Mouse (Mus musculus) lung, embryonic 14.5 days (tissue): ENCODE measurements around the gene Mlst8. TPM values are rescaled to one million over a fixed set of nuclear protein-coding genes. Genes with fewer than 3 reads are reported as not detected.

Source experiments
- ATAC-seq: fragments of 200-750 bp; cut with Nextera tagmentation; 2 replicates; pipeline ENCODE4 v1.8.0; 2017; ENCODE audit warnings: mild to moderate bottlenecking, moderate TSS enrichment, moderate library complexity; ENCODE audit not compliant: insufficient read depth
- DNase-seq: peaks from one replicate; pipeline ENCODE4 v3.0.0-alpha.2; 2015
- H3K27ac ChIP-seq: fragments of 300-500 bp; sonication (generic); 2 replicates; pipeline ENCODE4 v1.5.1; 2014; ENCODE audit warnings: low read depth, mild to moderate bottlenecking, moderate library complexity
- H3K27me3 ChIP-seq: fragments of 300-500 bp; sonication (generic); 2 replicates; pipeline ENCODE4 v1.6.1; 2014; ENCODE audit warnings: low read length, control low read depth; ENCODE audit not compliant: insufficient read depth
- H3K36me3 ChIP-seq: fragments of 300-500 bp; sonication (generic); 2 replicates; pipeline ENCODE4 v1.6.1; 2014; ENCODE audit warnings: control low read depth; ENCODE audit not compliant: insufficient read depth
- H3K4me1 ChIP-seq: fragments of 300-500 bp; sonication (generic); 2 replicates; pipeline ENCODE4 v1.6.1; 2014; ENCODE audit warnings: antibody characterized with exemption, control low read depth; ENCODE audit not compliant: insufficient read depth
- H3K4me2 ChIP-seq: fragments of 300-500 bp; sonication (generic); 2 replicates; pipeline ENCODE4 v1.6.1; 2014; ENCODE audit warnings: mild to moderate bottlenecking
- H3K4me3 ChIP-seq: fragments of 300-500 bp; sonication (generic); 2 replicates; pipeline ENCODE4 v1.5.1; 2014; ENCODE audit warnings: low read depth, low read length
- H3K9ac ChIP-seq: fragments of 300-500 bp; sonication (generic); 2 replicates; pipeline ENCODE4 v1.6.1; 2014
- H3K9me3 ChIP-seq: fragments of 300-500 bp; sonication (generic); 2 replicates; pipeline ENCODE4 v1.6.1; 2016; ENCODE audit warnings: low read depth, low read length, control low read depth
- CTCF ChIP-seq: IDR thresholded peaks from 2 replicates; pipeline ENCODE4 v1.5.1; 2016; ENCODE audit warnings: antibody characterized with exemption, low read depth
- WGBS: fragments of 180-500 bp; shearing (Covaris S2); extraction: QIAGEN DNeasy Blood & Tissue Kit; methylation state at CpG from one replicate; pipeline ENCODE4 v1.1.7; 2014; 5-methylcytosine and 5-hydroxymethylcytosine counted together
- polyA plus RNA-seq: library from polyadenylated mRNA; unstranded; fragments of >200 nt; fragmentation: Nextera tagmentation; extraction: Ambion mirVana; gene quantifications from 2 replicates; pipeline ENCODE4 v1.2.1, GENCODE M21; 2014

Gene Mlst8
- polyA plus RNA-seq, 1 experiment from 2014 or later = 30.2 TPM

- peak overlapping the region; percentile 73 for H3K4me3 ChIP-seq
- peaks cover 27% of the 10 kb centered on the region for H3K36me3 ChIP-seq
- H3K27me3 ChIP-seq = no peaks in the 10 kb centered on the region
- H3K4me1 ChIP-seq = peaks cover 3% of the 10 kb centered on the region; the same call in 1 of the 2 replicates
- ATAC-seq = no peak
- peak overlapping the region; percentile 72; the same call in 1 of the 2 replicates for H3K27ac ChIP-seq
- H3K4me2 ChIP-seq = peak overlapping the region; percentile 62
- DNase-seq = peak; percentile 31
- TF ChIP-seq CTCF = no peak
- WGBS = 9% methylated on average over 1 of the region's 1 CpGs
- no peak overlapping the region for H3K9ac ChIP-seq
- no peaks in the 10 kb centered on the region for H3K9me3 ChIP-seq
These were observed 553 bp upstream of the Mlst8 start for GRCm38 (mm10) chr17:24479431-24479830.

- peaks cover 3% of the 10 kb centered on the region; the same call in 1 of the 2 replicates for H3K4me1 ChIP-seq
- ATAC-seq = peak; percentile 42
- no peak overlapping the region for H3K27ac ChIP-seq
- H3K9me3 ChIP-seq = no peaks in the 10 kb centered on the region
- DNase-seq = peak; percentile 30
- H3K27me3 ChIP-seq = no peaks in the 10 kb centered on the region
- H3K36me3 ChIP-seq = peaks cover 40% of the 10 kb centered on the region
- 40% methylated on average over 11 of the region's 11 CpGs for WGBS
- TF ChIP-seq CTCF = no peak
- peak overlapping the region; percentile 62 for H3K4me2 ChIP-seq
- peak overlapping the region; percentile 73 for H3K4me3 ChIP-seq
- H3K9ac ChIP-seq = peak overlapping the region; percentile 82
These were observed 785 bp downstream of the Mlst8 start for GRCm38 (mm10) chr17:24477985-24478600.

- WGBS = 92% methylated on average over 20 of the region's 20 CpGs
- no peak for TF ChIP-seq CTCF
These were observed 1.6 kb downstream of the Mlst8 start for GRCm38 (mm10) chr17:24477053-24477984.

GRCm38 (mm10) chr17:24476022-24476776 lies 2.7 kb downstream of the Mlst8 start:
- Histone ChIP-seq H3K4me2 (no peak overlapping the region), H3K36me3 (peaks cover 45% of the 10 kb centered on the region), H3K27ac (no peak overlapping the region), H3K9me3 (no peaks in the 10 kb centered on the region), H3K9ac (no peak overlapping the region; the same call in 1 of the 2 replicates), H3K4me3 (no peak overlapping the region), H3K27me3 (no peaks in the 10 kb centered on the region), H3K4me1 (peaks cover 14% of the 10 kb centered on the region)
- no peak for DNase-seq
- no peak for TF ChIP-seq CTCF
- WGBS = 89% methylated on average over 10 of the region's 10 CpGs
- no peak for ATAC-seq

More at GRCm38 (mm10) chr17:24477053-24477984, 1.6 kb downstream of the Mlst8 start:
- no peaks in the 10 kb centered on the region for H3K9me3 ChIP-seq
- no peak overlapping the region for H3K27ac ChIP-seq
- DNase-seq = no peak
- peaks cover 6% of the 10 kb centered on the region; the same call in 1 of the 2 replicates for H3K4me1 ChIP-seq
- no peaks in the 10 kb centered on the region for H3K27me3 ChIP-seq
- H3K9ac ChIP-seq = peak overlapping the region; percentile 82
- H3K4me2 ChIP-seq = peak overlapping the region; percentile 62
- H3K36me3 ChIP-seq = peaks cover 40% of the 10 kb centered on the region
- 0 out of 2 replicates have a peak overlapping the region, but pooled peaks have one; percentile 73 for H3K4me3 ChIP-seq
- no peak for ATAC-seq

- Histone ChIP-seq H3K36me3 (peaks cover 45% of the 10 kb centered on the region), H3K4me1 (peaks cover 14% of the 10 kb centered on the region), H3K27me3 (no peaks in the 10 kb centered on the region), H3K27ac (no peak overlapping the region), H3K9ac (no peak overlapping the region), H3K4me2 (no peak overlapping the region), H3K9me3 (no peaks in the 10 kb centered on the region), H3K4me3 (no peak overlapping the region)
- ATAC-seq = no peak
- TF ChIP-seq CTCF = no peak
- 94% methylated on average over 6 of the region's 6 CpGs for WGBS
- DNase-seq = no peak
These were observed 3.3 kb downstream of the Mlst8 start for GRCm38 (mm10) chr17:24475586-24475985.

- Histone ChIP-seq H3K4me1 (peaks cover 11% of the 10 kb centered on the region), H3K27ac (no peak overlapping the region), H3K4me3 (no peak overlapping the region), H3K36me3 (peaks cover 45% of the 10 kb centered on the region), H3K27me3 (no peaks in the 10 kb centered on the region), H3K4me2 (no peak overlapping the region), H3K9ac (no peak overlapping the region), H3K9me3 (no peaks in the 10 kb centered on the region)
- 79% methylated on average over 5 of the region's 5 CpGs for WGBS
- TF ChIP-seq CTCF = no peak
- DNase-seq (no peak), ATAC-seq (no peak)
These were observed 4.3 kb downstream of the Mlst8 start for GRCm38 (mm10) chr17:24474557-24474956.
